ENCODE assay signal across 14 mouse cellular contexts in genomic region chr7:24379934-24380333, GRCm38 (mm10). TPM values are rescaled to one million over a fixed set of nuclear protein-coding genes. Genes with fewer than 3 reads are reported as not detected.
DNase-seq lines count a peak whose midpoint lies in the region; ATAC-seq and TF ChIP-seq lines count a peak whose summit lies in the region.
"Had no signal": no experiment of that assay in that cellular context is flagged by ENCODE, and none has a peak within 500 bp of the region (broad histone marks: within the 10 kb centered on the region; RNA-seq: fewer than 3 reads in every experiment).

No protein-coding gene starts in this region.

- H3K27me3 ChIP-seq in heart, embryonic 16.5 days (ENCODE audit: control insufficient read depth, insufficient read depth, low read length) = peaks cover 4% of the 10 kb centered on the region; the same call in 1 of the 2 replicates
- no peaks in the 10 kb centered on the region; the same call in 1 of the 2 replicates for H3K27me3 ChIP-seq in liver, embryonic 11.5 days (replicated peaks; ENCODE audit: control insufficient read depth, insufficient read depth, low read length)
- no peaks in the 10 kb centered on the region for H3K27me3 ChIP-seq in thymus, adult 2 months (ENCODE audit: control insufficient read depth, insufficient read depth, low read length)

- TF ChIP-seq CTCF in thymus, adult 2 months (IDR thresholded peaks at IDR 0.05; ENCODE audit: borderline replicate concordance, control insufficient read depth, extremely low read depth, insufficient read depth, low read length, poor library complexity) = no peak

- TF ChIP-seq POLR2A in thymus, adult 2 months (IDR thresholded peaks at IDR 0.05; ENCODE audit: control insufficient read depth, extremely low read depth, insufficient read depth, low read length, poor library complexity) = no peak

- WGBS in heart, embryonic 16.5 days = 43% methylated on average over 7 of the region's 7 CpGs
- WGBS in liver, embryonic 11.5 days = 47% methylated on average over 7 of the region's 7 CpGs
- WGBS in thymus, adult 2 months = 8% methylated on average over 7 of the region's 7 CpGs

- no peak overlapping the region for H3K4me3 ChIP-seq in heart, embryonic 16.5 days (ENCODE audit: low read length)
- H3K4me3 ChIP-seq in liver, embryonic 11.5 days (ENCODE audit: low read depth, low read length) = no peak overlapping the region
- H3K4me3 ChIP-seq in thymus, adult 2 months (ENCODE audit: control insufficient read depth, insufficient read depth, low read length) = 0 out of 2 replicates have a peak overlapping the region, but pooled peaks have one; percentile 2
- H3K4me3 ChIP-seq: lung, embryonic 15.5 days; neural tube, embryonic 13.5 days had no signal

- DNase-seq in heart, adult 11 months = no peak
- no peak for DNase-seq in liver, embryonic 11.5 days (ENCODE audit: low spot score)
- peak; percentile 85 for DNase-seq in thymus, adult 2 months
- no peak for DNase-seq in layer of hippocampus, postnatal 14 days (ENCODE audit: low spot score in 2 of 2)
- DNase-seq in adrenal gland, postnatal 36 days = no peak
- no peak for DNase-seq in left cerebral cortex, adult 9 months (ENCODE audit: low spot score in 2 of 2)
- DNase-seq: adrenal gland, postnatal 25 days; kidney, postnatal 36 days had no signal

- H3K9ac ChIP-seq in heart, embryonic 16.5 days (ENCODE audit: low read length) = no peak overlapping the region
- H3K9ac ChIP-seq in liver, embryonic 11.5 days (ENCODE audit: low read depth, low read length) = peak overlapping the region; percentile 50
- H3K9ac ChIP-seq: lung, embryonic 15.5 days; neural tube, embryonic 13.5 days had no signal

- 0 out of 2 replicates have a peak, but pooled peaks have one; percentile 8 for ATAC-seq in heart, embryonic 16.5 days (replicated peaks; ENCODE audit: extremely low read depth, insufficient read depth, low FRiP score)
- ATAC-seq in common myeloid progenitor, adult 5-6 weeks (replicated peaks; ENCODE audit: low read depth, poor library complexity, severe bottlenecking) = peak; percentile 26
- no peak for ATAC-seq in liver, embryonic 11.5 days (replicated peaks; ENCODE audit: low FRiP score)

- peak overlapping the region; percentile 17; the same call in 1 of the 2 replicates for H3K27ac ChIP-seq in heart, embryonic 16.5 days (ENCODE audit: low read length)
- peak overlapping the region; percentile 74 for H3K27ac ChIP-seq in liver, embryonic 11.5 days (ENCODE audit: low read depth, low read length)
- peak overlapping the region; percentile 98 for H3K27ac ChIP-seq in thymus, adult 2 months (ENCODE audit: control insufficient read depth, insufficient read depth, low read length)
- H3K27ac ChIP-seq: lung, embryonic 15.5 days; neural tube, embryonic 13.5 days had no signal

- no peaks in the 10 kb centered on the region for H3K9me3 ChIP-seq in heart, embryonic 16.5 days (replicated peaks; ENCODE audit: control insufficient read depth, low read length)
- no peaks in the 10 kb centered on the region for H3K9me3 ChIP-seq in liver, embryonic 11.5 days (ENCODE audit: control insufficient read depth, low read length)
- H3K9me3 ChIP-seq: lung, embryonic 15.5 days; neural tube, embryonic 13.5 days had no signal

- H3K36me3 ChIP-seq in heart, embryonic 16.5 days (ENCODE audit: control insufficient read depth, insufficient read depth) = no peaks in the 10 kb centered on the region
- H3K36me3 ChIP-seq in liver, embryonic 11.5 days (ENCODE audit: control insufficient read depth, insufficient read depth, low read length) = peaks cover 28% of the 10 kb centered on the region
- peaks cover 66% of the 10 kb centered on the region for H3K36me3 ChIP-seq in thymus, adult 2 months (ENCODE audit: control insufficient read depth, insufficient read depth, low read length)
- H3K36me3 ChIP-seq: lung, embryonic 15.5 days; neural tube, embryonic 13.5 days had no signal

- H3K4me1 ChIP-seq in heart, embryonic 16.5 days (ENCODE audit: control insufficient read depth, insufficient read depth, low read length) = peaks cover 7% of the 10 kb centered on the region
- peaks cover 66% of the 10 kb centered on the region for H3K4me1 ChIP-seq in liver, embryonic 11.5 days (replicated peaks; ENCODE audit: control insufficient read depth, insufficient read depth, low read length)
- peaks cover 74% of the 10 kb centered on the region for H3K4me1 ChIP-seq in thymus, adult 2 months (replicated peaks; ENCODE audit: control insufficient read depth, insufficient read depth, low read length)

- no peak overlapping the region for H3K4me2 ChIP-seq in heart, embryonic 16.5 days (ENCODE audit: low read depth, low read length)
- H3K4me2 ChIP-seq in liver, embryonic 11.5 days = peak overlapping the region; percentile 12; the same call in 1 of the 2 replicates
- H3K4me2 ChIP-seq: heart, embryonic 11.5 days; lung, embryonic 15.5 days; neural tube, embryonic 13.5 days had no signal

RNA-seq across cellular contexts. Expression of gene Kcnn4, which starts 9.9 kb away (rescaled TPM):
- polyA plus RNA-seq in heart, embryonic 16.5 days (2015; fragmentation: Nextera tagmentation; extraction: Ambion mirVana) = 5.2 and 10.9 TPM in 2 replicates
- 70.8 and 84.9 TPM in 2 replicates for total RNA-seq in common myeloid progenitor, adult 5-6 weeks (2017)
- 119 and 123 TPM in 2 replicates for polyA plus RNA-seq in liver, embryonic 11.5 days (2014; fragmentation: Nextera tagmentation; extraction: Ambion mirVana)
- polyA plus RNA-seq in thymus, adult 2 months (2012; rRNA removed) = 402 and 429 TPM in 2 replicates
- total RNA-seq in layer of hippocampus, postnatal 14 days (2021) = under 1 TPM; 0.41 to 0.81 TPM
- 1 to 10 TPM in 1 of 2 experiments, under 1 TPM in 1; 0.79 to 1.3 TPM for total RNA-seq in adrenal gland, postnatal 36 days (2021)

RNA-seq across cellular contexts. Expression of gene Smg9, which starts 19.5 kb away (rescaled TPM):
- 18.7 and 20.5 TPM in 2 replicates for polyA plus RNA-seq in heart, embryonic 16.5 days (2015; fragmentation: Nextera tagmentation; extraction: Ambion mirVana)
- total RNA-seq in common myeloid progenitor, adult 5-6 weeks (2017) = 25.2 and 33.1 TPM in 2 replicates
- 30.2 and 34.8 TPM in 2 replicates for polyA plus RNA-seq in liver, embryonic 11.5 days (2014; fragmentation: Nextera tagmentation; extraction: Ambion mirVana)
- 166 and 168 TPM in 2 replicates for polyA plus RNA-seq in thymus, adult 2 months (2012; rRNA removed)
- 10 to 100 TPM; 29.1 to 33.8 TPM for total RNA-seq in layer of hippocampus, postnatal 14 days (2021)
- total RNA-seq in adrenal gland, postnatal 36 days (2021) = 10 to 100 TPM; 17.8 to 21.1 TPM

RNA-seq across cellular contexts. Expression of gene Lypd5, which starts 30.9 kb away (rescaled TPM):
- not detected in 2 replicates for polyA plus RNA-seq in heart, embryonic 16.5 days (2015; fragmentation: Nextera tagmentation; extraction: Ambion mirVana)
- total RNA-seq in common myeloid progenitor, adult 5-6 weeks (2017) = not detected in 2 replicates
- not detected in 2 replicates for polyA plus RNA-seq in liver, embryonic 11.5 days (2014; fragmentation: Nextera tagmentation; extraction: Ambion mirVana)
- 0.85 and 1.00 TPM in 2 replicates for polyA plus RNA-seq in thymus, adult 2 months (2012; rRNA removed)
- total RNA-seq in layer of hippocampus, postnatal 14 days (2021) = not detected
- total RNA-seq in adrenal gland, postnatal 36 days (2021) = not detected
- total RNA-seq: adrenal gland, postnatal 25 days had no signal
- polyA plus RNA-seq: heart, embryonic 11.5 days; lung, embryonic 15.5 days; neural tube, embryonic 13.5 days; stomach, embryonic 14.5 days had no signal

RNA-seq across cellular contexts. Expression of gene Tescl, which starts 46.2 kb away (rescaled TPM):
- 0.17 and 0.30 TPM in 2 replicates for polyA plus RNA-seq in heart, embryonic 16.5 days (2015; fragmentation: Nextera tagmentation; extraction: Ambion mirVana)
- not detected in 2 replicates for total RNA-seq in common myeloid progenitor, adult 5-6 weeks (2017)
- polyA plus RNA-seq in liver, embryonic 11.5 days (2014; fragmentation: Nextera tagmentation; extraction: Ambion mirVana) = 0.22 TPM in 1 of 2 replicates, not detected in the other
- polyA plus RNA-seq in thymus, adult 2 months (2012; rRNA removed) = 0.12 TPM in 1 of 2 replicates, not detected in the other
- total RNA-seq in layer of hippocampus, postnatal 14 days (2021) = not detected
- under 1 TPM; 0.36 to 0.56 TPM for total RNA-seq in adrenal gland, postnatal 36 days (2021)
- polyA plus RNA-seq: heart, embryonic 11.5 days; lung, embryonic 15.5 days had no signal

Comparison
In these comparisons a context has a peak if more than half of its experiments do, and no peak if none do; other contexts are left out.
1. H3K27ac ChIP-seq: peak in every context shown above with its lines; median percentile 98 in thymus, adult 2 months; 74 in liver, embryonic 11.5 days; 17 in heart, embryonic 16.5 days.
2. RNA of gene Kcnn4, which starts 9.9 kb away (total RNA-seq): 70.8 to 84.9 TPM in common myeloid progenitor, adult 5-6 weeks; 0.79 to 1.3 TPM in adrenal gland, postnatal 36 days and 0.41 to 0.81 TPM in layer of hippocampus, postnatal 14 days; every median in the first group is over 10 times any median in the second.